In genomic region chr8:128373418-128373817, GRCm38 (mm10) we compare ENCODE assay signal across 13 mouse cellular contexts.
"Had no signal": no experiment of that assay in that cellular context is flagged by ENCODE, and none has a peak within 500 bp of the region (broad histone marks: within the 10 kb centered on the region; RNA-seq: fewer than 3 reads in every experiment).

No protein-coding gene starts in this region.

- H3K9me3 ChIP-seq: kidney, embryonic 15.5 days; limb, embryonic 15.5 days; midbrain, embryonic 10.5 days; neural tube, embryonic 12.5 days had no signal

- H3K36me3 ChIP-seq: midbrain, embryonic 10.5 days had no signal

- H3K4me1 ChIP-seq: neural tube, embryonic 12.5 days had no signal

- H3K27me3 ChIP-seq: kidney, embryonic 15.5 days; limb, embryonic 15.5 days; neural tube, embryonic 12.5 days had no signal

- H3K9ac ChIP-seq: kidney, embryonic 15.5 days; limb, embryonic 15.5 days; liver, embryonic 14.5 days; neural tube, embryonic 12.5 days had no signal

- H3K4me2 ChIP-seq: kidney, embryonic 15.5 days; limb, embryonic 15.5 days; neural tube, embryonic 12.5 days had no signal

- H3K27ac ChIP-seq: kidney, embryonic 15.5 days; limb, embryonic 15.5 days; liver, embryonic 14.5 days; midbrain, embryonic 10.5 days; neural tube, embryonic 12.5 days; stomach, postnatal 0 days had no signal

- H3K4me3 ChIP-seq: kidney, embryonic 15.5 days; limb, embryonic 15.5 days; midbrain, embryonic 10.5 days; neural tube, embryonic 12.5 days had no signal

- DNase-seq: kidney, adult 11 months; kidney, postnatal 14 days; lung, adult 18-20 months; lung, postnatal 4 days; midbrain, embryonic 14.5 days; thymus, adult 2 months; thymus, postnatal 25 days had no signal
